Mouse (Mus musculus): ENCODE data around the gene Wfdc12. TPM values are rescaled to one million over a fixed set of nuclear protein-coding genes. Genes with fewer than 3 reads are reported as not detected.

Wfdc12 gene
- polyA plus RNA-seq, 1 experiment from 2014 or later: not detected

DNA sequence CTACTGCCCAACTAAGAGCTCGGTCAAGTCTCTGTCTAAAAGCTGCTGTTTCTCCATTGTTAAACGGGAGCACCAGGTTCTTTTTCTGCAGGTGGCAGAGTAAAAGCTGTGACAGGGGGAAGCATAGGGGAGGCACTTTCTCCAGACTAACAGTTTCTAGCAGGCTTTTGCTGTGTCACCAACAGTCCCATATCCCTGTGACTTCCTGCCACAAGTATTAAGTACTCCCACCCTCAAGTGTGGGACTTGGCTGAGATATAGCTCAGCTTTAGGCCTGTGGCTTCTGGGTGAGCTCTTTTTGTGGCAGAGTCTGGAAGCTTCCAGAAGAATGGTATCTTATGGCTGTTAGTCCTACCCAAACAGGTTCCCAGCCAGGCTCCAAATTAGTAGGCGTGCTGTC, 14.6 kb downstream of the Wfdc12 start:
- CTCF ChIA-PET: interaction anchor here (0.7 to 1.5 kb wide), 5 partner anchors 12 to 57 kb away, joined by 3 to 4 read pairs (median 3); no protein-coding TSS in a partner anchor
- in situ Hi-C loops (cut with MboI; ENCODE audit: low pct_unique_long_range_greater_than_20kb): no loop called here

DNA sequence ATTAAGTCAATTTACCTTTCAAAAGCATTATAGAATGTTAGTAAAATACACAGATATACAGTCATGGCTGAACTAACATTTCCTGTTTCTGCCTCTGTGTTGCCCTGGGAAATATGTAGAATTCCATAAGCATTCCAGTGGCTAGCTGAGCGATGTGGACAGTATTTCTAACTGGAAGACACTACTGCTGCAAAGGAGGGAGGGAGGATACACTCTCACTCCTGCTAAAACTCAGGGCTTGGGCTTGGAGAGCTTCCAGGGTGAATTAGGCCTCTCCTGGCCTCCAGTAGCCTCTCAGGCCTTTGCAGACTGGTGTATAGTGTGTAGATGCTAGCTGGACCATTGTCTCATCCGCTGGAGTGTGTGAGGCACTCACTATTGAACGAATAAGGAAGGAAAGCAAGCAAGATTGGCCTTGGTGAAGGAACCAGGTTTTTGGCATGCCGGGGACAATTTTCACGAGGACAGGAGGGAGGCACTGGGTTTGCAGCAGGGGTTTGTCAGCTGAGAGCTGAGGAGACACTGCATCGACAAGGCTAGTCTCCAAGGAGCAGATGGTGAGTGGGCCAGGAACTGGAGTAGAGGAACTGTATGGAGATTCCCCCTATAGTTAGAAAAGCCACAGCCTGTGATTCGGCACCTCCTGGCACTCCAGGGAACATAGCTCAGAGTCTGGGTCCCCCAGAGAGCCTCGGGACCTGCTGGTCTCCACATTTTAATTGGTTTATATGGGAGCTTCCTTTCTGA, 15.6 kb downstream of the Wfdc12 start:
- CTCF ChIA-PET: interaction anchor here (1.0 to 1.5 kb wide), 3 partner anchors 13 to 56 kb away, joined by 3 to 4 read pairs (median 3); no protein-coding TSS in a partner anchor
- POLR2A ChIA-PET: no interaction called here
- DNase-seq (ENCODE audit: low read depth, low spot score) (no peak), ATAC-seq (peak; percentile 47)
- TF ChIP-seq CTCF (IDR thresholded peaks at IDR 0.05): no peak
- in situ Hi-C loops (cut with MboI; ENCODE audit: low pct_unique_long_range_greater_than_20kb): no loop called here
- no peaks in the 10 kb centered on the region for H3K27me3 ChIP-seq

More for the DNA sequence above, 14.6 kb downstream of the Wfdc12 start:
- POLR2A ChIA-PET: no interaction called here
- no peak for DNase-seq (ENCODE audit: low read depth, low spot score)
- no peaks in the 10 kb centered on the region for H3K27me3 ChIP-seq
- TF ChIP-seq CTCF (IDR thresholded peaks at IDR 0.05): no peak
- no peak for ATAC-seq

DNA sequence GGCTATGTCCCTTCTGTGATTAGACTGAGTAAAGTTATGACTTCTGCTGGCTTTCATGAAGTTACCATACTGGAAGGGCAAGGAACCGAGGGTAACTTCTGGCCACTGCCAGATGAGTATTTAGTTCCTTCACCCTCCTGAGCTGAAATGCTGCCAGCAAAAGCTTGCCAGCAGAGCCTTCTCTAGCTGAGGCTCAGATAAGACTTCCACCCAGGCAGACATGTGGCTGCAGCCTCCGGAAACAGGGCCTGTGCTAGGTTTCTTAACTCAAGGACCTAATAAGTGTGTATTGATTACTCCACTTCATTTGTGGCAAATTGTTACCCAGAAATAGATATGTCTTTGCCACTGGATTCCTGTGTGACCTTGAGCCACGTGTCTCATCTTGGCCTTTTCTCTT, 17.0 kb downstream of the Wfdc12 start:
- H3K27me3 ChIP-seq: no peaks in the 10 kb centered on the region

DNA sequence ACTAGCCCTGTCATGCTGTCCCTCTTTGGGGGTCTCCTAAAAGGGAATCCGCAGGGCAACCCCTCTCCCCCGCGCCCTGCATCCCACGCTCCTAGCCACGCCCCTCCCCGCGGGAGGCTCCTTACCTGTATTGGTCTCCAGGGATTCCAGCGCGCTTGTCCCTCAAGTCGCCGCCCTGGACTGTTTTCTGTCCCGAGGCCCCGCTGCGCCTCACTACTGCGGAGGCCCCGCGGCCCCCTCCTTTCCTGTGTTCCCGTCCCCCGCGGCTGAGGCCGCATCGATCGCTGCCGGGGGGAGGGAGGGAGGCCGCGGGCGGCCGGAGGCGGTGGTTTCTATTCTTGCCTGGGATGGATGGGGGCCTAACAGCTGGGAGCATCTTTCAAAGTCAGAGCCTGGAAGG, 19.5 kb downstream of the Wfdc12 start, which contains the start of gene Kcns1:
Gene Kcns1 (minus strand): TSS at position 212 of the 400 bp plus-strand sequence.
- no peak for ATAC-seq
- ChIA-PET POLR2A (no interaction called here), CTCF (no interaction called here)
- H3K27me3 ChIP-seq: no peaks in the 10 kb centered on the region
- TF ChIP-seq CTCF (IDR thresholded peaks at IDR 0.05): no peak
- no peak for DNase-seq (ENCODE audit: low read depth, low spot score)
- in situ Hi-C loops (cut with MboI; ENCODE audit: low pct_unique_long_range_greater_than_20kb): no loop called here

More for the DNA sequence above, 17.0 kb downstream of the Wfdc12 start:
- ChIA-PET POLR2A (no interaction called here), CTCF (no interaction called here)
- no peak for ATAC-seq
- in situ Hi-C loops (cut with MboI; ENCODE audit: low pct_unique_long_range_greater_than_20kb): no loop called here
- no peak for TF ChIP-seq CTCF (IDR thresholded peaks at IDR 0.05)
- no peak for DNase-seq (ENCODE audit: low read depth, low spot score)

DNA sequence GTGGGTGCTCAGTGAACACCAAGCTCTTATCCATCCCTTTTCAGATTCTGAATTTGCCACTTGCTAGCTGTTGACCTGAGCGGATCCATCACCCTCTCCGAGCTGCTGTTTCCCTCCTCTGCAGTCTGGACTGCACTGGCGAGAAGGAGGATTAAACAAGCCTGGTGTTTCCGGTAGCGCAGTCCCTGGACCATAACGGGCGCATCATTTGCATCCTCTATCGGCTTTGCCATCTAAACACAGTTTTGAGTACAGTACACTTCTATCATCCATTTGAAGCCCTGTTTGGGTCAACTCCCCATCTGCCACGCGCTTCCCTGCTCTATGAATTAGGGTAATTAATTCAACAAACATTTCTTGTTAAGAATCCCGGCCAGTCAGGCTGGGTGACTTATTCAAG, 20.1 kb downstream of the Wfdc12 start:
- no peak for DNase-seq (ENCODE audit: low read depth, low spot score)
- ChIA-PET CTCF (no interaction called here), POLR2A (interaction anchor here (0.9 kb wide), 1 partner anchor 15 kb away, joined by 3 read pairs; no protein-coding TSS in a partner anchor)
- no peak for ATAC-seq
- TF ChIP-seq CTCF (IDR thresholded peaks at IDR 0.05): no peak
- in situ Hi-C loops (cut with MboI; ENCODE audit: low pct_unique_long_range_greater_than_20kb): no loop called here
- no peaks in the 10 kb centered on the region for H3K27me3 ChIP-seq

DNA sequence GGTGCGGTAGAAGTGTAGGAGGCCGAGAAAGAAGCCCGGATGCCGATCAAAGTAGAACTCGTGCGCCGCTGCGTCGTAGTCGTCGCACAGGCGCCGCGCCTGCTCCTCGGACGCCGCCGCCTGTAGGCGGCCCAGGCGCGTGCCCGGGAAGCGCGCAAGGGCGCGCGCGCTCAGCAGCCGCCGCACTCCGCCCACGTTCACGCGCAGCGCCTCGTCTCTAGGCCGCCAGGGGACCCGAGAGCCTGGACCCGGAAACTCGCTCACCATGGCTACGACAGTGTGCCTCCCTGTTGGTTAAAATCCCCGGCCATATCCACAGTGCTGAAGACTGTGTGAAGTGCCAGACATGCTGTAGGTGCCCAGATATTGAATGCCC, 21.8 kb downstream of the Wfdc12 start:
- no peaks in the 10 kb centered on the region for H3K27me3 ChIP-seq
- CTCF ChIA-PET: no interaction called here
- no peak for TF ChIP-seq CTCF (IDR thresholded peaks at IDR 0.05)
- POLR2A ChIA-PET: no interaction called here
- in situ Hi-C loops (cut with MboI; ENCODE audit: low pct_unique_long_range_greater_than_20kb): no loop called here
- ATAC-seq (no peak), DNase-seq (ENCODE audit: low read depth, low spot score) (no peak)

DNA sequence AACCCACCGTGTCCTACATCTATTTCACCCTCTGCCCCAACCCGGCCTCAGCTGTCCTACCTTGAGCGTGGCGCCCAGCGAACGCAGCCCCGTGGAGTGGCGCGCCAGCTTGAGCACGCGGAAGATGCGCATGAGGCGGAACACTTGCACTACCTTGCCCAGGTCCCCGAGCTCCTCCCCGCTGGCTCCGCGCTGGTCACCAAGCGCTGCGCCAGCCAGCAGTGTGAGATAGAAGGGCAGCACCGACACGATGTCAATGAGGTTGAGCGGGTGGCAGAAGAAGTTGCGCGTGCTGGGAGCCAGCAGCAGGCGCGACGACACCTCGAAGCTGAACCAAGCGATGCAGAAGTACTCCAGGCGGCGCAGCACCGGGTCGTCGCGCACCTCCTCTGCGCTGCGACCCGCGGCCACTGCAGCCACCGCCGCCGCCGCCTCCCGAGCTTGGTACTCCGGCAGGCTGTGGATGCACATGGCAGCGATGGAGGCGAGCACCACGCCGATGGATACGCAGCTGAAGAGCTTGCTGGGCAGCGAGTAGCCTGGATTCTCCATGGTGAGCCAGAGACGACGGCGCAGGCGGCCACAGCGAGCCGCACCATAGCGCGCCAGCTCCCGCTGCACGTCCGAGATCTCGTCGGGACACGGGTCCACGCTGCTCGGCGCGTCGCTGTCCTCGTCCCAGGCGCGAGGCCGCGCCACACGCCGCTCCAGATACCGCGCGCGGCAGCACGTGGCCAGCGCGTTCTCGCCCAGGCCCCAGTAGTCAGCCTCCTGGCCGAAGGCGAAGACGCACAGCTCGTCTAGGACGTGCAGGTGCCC, 22.4 kb downstream of the Wfdc12 start:
- DNase-seq (ENCODE audit: low read depth, low spot score): no peak
- in situ Hi-C loops (cut with MboI; ENCODE audit: low pct_unique_long_range_greater_than_20kb): no loop called here
- CTCF ChIA-PET: no interaction called here
- ATAC-seq: no peak
- POLR2A ChIA-PET: no interaction called here
- H3K27me3 ChIP-seq: no peaks in the 10 kb centered on the region
- no peak for TF ChIP-seq CTCF (IDR thresholded peaks at IDR 0.05)

DNA sequence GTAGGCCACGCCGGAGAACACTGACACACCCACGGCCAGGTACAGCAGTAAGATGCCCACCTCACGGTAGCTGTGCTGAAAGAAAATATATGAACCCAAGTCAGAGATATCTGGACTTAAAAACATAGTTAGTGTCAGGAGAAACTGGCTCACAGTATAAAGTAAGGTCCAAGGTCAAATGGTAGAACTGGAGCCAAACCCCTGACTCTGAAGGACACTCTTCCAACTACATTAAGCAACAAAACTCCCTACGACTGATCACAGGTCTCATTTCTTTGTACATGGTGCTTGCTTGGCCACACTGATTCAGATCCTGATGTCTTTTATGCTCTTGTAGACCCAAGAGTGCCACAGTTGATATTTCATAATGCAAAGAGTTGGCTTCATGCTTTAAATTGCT, 25.5 kb downstream of the Wfdc12 start:
- ChIA-PET CTCF (interaction anchor here (1.3 kb wide), 1 partner anchor 32 kb away, joined by 3 read pairs; no protein-coding TSS in a partner anchor), POLR2A (no interaction called here)
- DNase-seq (ENCODE audit: low read depth, low spot score) (no peak), ATAC-seq (no peak)
- no peak for TF ChIP-seq CTCF (IDR thresholded peaks at IDR 0.05)
- H3K27me3 ChIP-seq: no peaks in the 10 kb centered on the region
- in situ Hi-C loops (cut with MboI; ENCODE audit: low pct_unique_long_range_greater_than_20kb): no loop called here

DNA sequence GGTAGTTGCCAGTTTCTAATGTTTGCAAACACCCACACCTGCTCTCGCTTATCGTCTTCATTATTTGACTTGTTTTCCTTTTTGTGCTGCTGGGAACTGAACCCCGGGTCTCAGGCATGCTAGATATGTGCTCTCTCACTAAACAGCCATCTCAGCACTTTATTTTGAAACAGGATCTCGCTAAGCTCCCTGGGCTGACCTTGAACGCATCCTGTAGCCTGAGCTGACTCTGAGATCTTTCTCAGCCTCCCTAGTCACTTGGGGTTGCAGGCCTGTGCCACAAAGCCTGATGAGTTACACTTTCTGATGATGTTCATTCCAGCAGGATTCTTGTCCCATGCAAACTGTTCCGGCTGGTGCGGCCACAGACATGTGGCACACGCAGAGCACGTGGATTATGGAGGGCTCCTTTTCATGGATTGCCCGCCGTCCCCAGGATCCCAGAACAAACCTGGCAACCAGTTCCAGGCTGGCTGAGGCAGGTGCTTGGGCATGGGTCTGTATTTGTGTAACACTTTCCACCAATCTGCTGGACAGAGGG, 28.8 kb downstream of the Wfdc12 start:
- POLR2A ChIA-PET: no interaction called here
- no peak for TF ChIP-seq CTCF (IDR thresholded peaks at IDR 0.05)
- no peaks in the 10 kb centered on the region for H3K27me3 ChIP-seq
- CTCF ChIA-PET: no interaction called here
- no peak for ATAC-seq
- in situ Hi-C loops (cut with MboI; ENCODE audit: low pct_unique_long_range_greater_than_20kb): no loop called here
- DNase-seq (ENCODE audit: low read depth, low spot score): no peak

DNA sequence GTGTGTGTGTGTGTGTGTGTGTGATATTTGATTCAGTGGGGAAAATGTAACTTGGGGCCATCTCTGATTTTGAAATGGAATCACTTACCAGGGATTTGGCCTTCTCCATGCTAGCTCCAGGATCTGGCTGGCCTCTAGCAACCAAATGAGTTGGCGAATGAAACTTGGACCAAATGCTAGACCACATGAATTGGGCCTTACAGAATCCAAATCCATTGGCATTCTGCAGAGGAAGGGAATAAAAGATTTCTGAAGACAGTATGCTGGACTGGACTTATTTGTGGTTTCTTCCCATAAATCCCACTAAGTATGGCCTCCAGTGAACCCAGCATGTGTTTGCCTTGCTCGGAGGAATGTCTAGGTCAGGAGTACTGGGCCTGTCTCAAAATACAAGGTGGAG, 31.6 kb downstream of the Wfdc12 start:
- ChIA-PET CTCF (interaction anchor here (1.1 to 1.3 kb wide), 2 partner anchors 14 to 19 kb away, joined by 3 read pairs; no protein-coding TSS in a partner anchor), POLR2A (no interaction called here)
- no peaks in the 10 kb centered on the region for H3K27me3 ChIP-seq
- in situ Hi-C loops (cut with MboI; ENCODE audit: low pct_unique_long_range_greater_than_20kb): no loop called here
- TF ChIP-seq CTCF (IDR thresholded peaks at IDR 0.05): no peak
- no peak for DNase-seq (ENCODE audit: low read depth, low spot score)
- no peak for ATAC-seq

DNA sequence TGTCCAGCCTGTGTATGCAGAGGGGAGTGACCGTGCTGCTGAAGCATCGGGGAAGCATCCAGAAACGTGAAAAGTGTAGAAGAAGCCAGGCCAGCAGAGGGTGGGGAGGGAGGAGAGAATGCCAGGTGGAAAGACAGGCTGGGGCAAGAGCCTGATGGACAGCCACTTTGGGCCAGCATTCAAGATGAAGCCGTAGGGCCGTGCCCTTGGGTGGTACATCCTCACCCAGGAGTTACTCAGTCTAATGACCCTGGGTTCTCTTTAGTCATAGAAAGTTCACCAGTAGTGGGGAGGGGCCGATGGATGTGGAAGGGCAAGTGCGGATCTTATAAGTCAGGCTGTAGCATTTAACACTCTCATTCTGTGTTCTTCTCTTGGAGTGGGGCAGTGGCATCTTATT, 34.2 kb downstream of the Wfdc12 start:
- ChIA-PET POLR2A (no interaction called here), CTCF (no interaction called here)
- H3K27me3 ChIP-seq: no peaks in the 10 kb centered on the region
- ATAC-seq (no peak), DNase-seq (ENCODE audit: low read depth, low spot score) (no peak)
- no peak for TF ChIP-seq CTCF (IDR thresholded peaks at IDR 0.05)
- in situ Hi-C loops (cut with MboI; ENCODE audit: low pct_unique_long_range_greater_than_20kb): no loop called here
